Comparison of ENCODE assay signal across 8 mouse cellular contexts in genomic region chr5:63968443-63969415, GRCm38 (mm10). TPM values are rescaled to one million over a fixed set of nuclear protein-coding genes. Genes with fewer than 3 reads are reported as not detected.
DNase-seq lines count a peak whose midpoint lies in the region; ATAC-seq lines count a peak whose summit lies in the region.

Rell1 (minus strand) TSS chr5:63968897.

- peaks cover 14% of the 10 kb centered on the region for H3K4me1 ChIP-seq in hindbrain, embryonic 16.5 days (ENCODE audit: control insufficient read depth, insufficient read depth, low read depth, low read length)

- H3K27me3 ChIP-seq in hindbrain, embryonic 16.5 days (replicated peaks; ENCODE audit: control insufficient read depth, insufficient read depth, low read length), result no peaks in the 10 kb centered on the region

- DNase-seq in WW6 (ENCODE audit: low read depth, low spot score), result peak; percentile 86
- DNase-seq in cerebellum, postnatal 4 days (ENCODE audit: low spot score in 2 of 2), result peak; percentile 93 to 98
- DNase-seq in gastrocnemius, adult 18-20 months (ENCODE audit: low spot score), result peak; percentile 98
- DNase-seq in left cerebral cortex, adult 18-20 months (ENCODE audit: low spot score in 2 of 2), result peak; percentile 92 to 93
- peak; percentile 93 for DNase-seq in right cerebral cortex, adult 18-20 months
- peak; percentile 97 for DNase-seq in urinary bladder, postnatal 10 days (ENCODE audit: low spot score)

- H3K9me3 ChIP-seq in hindbrain, embryonic 16.5 days (ENCODE audit: control insufficient read depth, low read length), result no peaks in the 10 kb centered on the region

- peak within 1 kb of the TSS; percentile 75 for H3K27ac ChIP-seq in hindbrain, embryonic 16.5 days (ENCODE audit: low read depth, low read length)
- H3K27ac ChIP-seq in macrophage, result peak within 1 kb of the TSS; percentile 54

- H3K36me3 ChIP-seq in hindbrain, embryonic 16.5 days (ENCODE audit: control insufficient read depth, insufficient read depth, low read length), result no peaks in the 10 kb centered on the region
- H3K36me3 ChIP-seq in macrophage (ENCODE audit: inconsistent target), result no peaks in the 10 kb centered on the region

- ATAC-seq in hindbrain, embryonic 16.5 days, result peak; percentile 98

- H3K4me2 ChIP-seq in hindbrain, embryonic 16.5 days (ENCODE audit: low read length), result peak within 1 kb of the TSS; percentile 99

- under 1% methylated on average over 59 of the region's 85 CpGs for WGBS in hindbrain, embryonic 16.5 days
- WGBS in macrophage (ENCODE audit: missing documents), result under 1% methylated on average over 76 of the region's 85 CpGs

- H3K9ac ChIP-seq in hindbrain, embryonic 16.5 days (ENCODE audit: low read depth, low read length), result peak within 1 kb of the TSS; percentile 80

- H3K79me2 ChIP-seq in macrophage (ENCODE audit: inconsistent target), result peaks cover 45% of the 10 kb centered on the region

- H3K4me3 ChIP-seq in hindbrain, embryonic 16.5 days (ENCODE audit: low read length), result peak within 1 kb of the TSS; percentile 78
- H3K4me3 ChIP-seq in macrophage (ENCODE audit: inconsistent target), result peak within 1 kb of the TSS; percentile 71

RNA-seq across cellular contexts. Expression of gene Rell1, which starts in this region (rescaled TPM):
- total RNA-seq in gastrocnemius, adult 18-20 months (2021), result 10 to 100 TPM in 1 of 2 experiments, 1 to 10 TPM in 1; 9.3 to 10.7 TPM
- polyA plus RNA-seq in hindbrain, embryonic 16.5 days (2015; fragmentation: Nextera tagmentation; extraction: Ambion mirVana), result 8.8 and 9.4 TPM in 2 replicates
- 10 to 100 TPM; 12.5 to 13.0 TPM for total RNA-seq in left cerebral cortex, adult 18-20 months (2021)
- 10 to 100 TPM in 25 of 26 experiments, 1 to 10 TPM in 1; 8.4 to 87.3 (median 36.8) TPM for total RNA-seq in macrophage (2018; cell fraction: chromatin; rRNA removed)
- 10 to 100 TPM; 12.3 to 63.0 (median 36.0) TPM for total RNA-seq in macrophage (2018; cell fraction: cytosol; rRNA removed)
- total RNA-seq in macrophage (2018; cell fraction: nucleus; rRNA removed), result 10 to 100 TPM; 19.5 to 77.0 (median 36.5) TPM
- polyA plus RNA-seq in macrophage (2018), result 13.4 to 54.1 TPM (median 37.2 TPM) in 3 replicates

Comparison
In these comparisons a context has a peak if more than half of its experiments do, and no peak if none do; other contexts are left out.
1. Peak in every context shown above with its lines: DNase-seq, ATAC-seq, H3K4me3 ChIP-seq and H3K27ac ChIP-seq.